Mouse (Mus musculus) myocyte (in vitro differentiated cells): ENCODE data around the gene Elmsan1. TPM values are rescaled to one million over a fixed set of nuclear protein-coding genes. Genes with fewer than 3 reads are reported as not detected.
A peak's percentile ranks its signal among the peaks of the same experiment; 100 is the strongest.

Source experiments
- H3K27me3 ChIP-seq: one replicate; pipeline ENCODE4 v1.6.1; 2011; ENCODE audit not compliant: control insufficient read depth, insufficient read depth, insufficient read length
- H3K36me3 ChIP-seq: one replicate; pipeline ENCODE4 v1.6.1; 2011; ENCODE audit not compliant: control insufficient read depth, insufficient read depth
- H3K4me2 ChIP-seq: one replicate; pipeline ENCODE4 v1.6.1; 2011; ENCODE audit warnings: low read depth, control low read depth
- H3K4me3 ChIP-seq: one replicate; pipeline ENCODE4 v1.5.1; 2011; ENCODE audit warnings: mild to moderate bottlenecking, control low read depth, moderate library complexity
- H3K79me2 ChIP-seq: one replicate; pipeline ENCODE4 v1.6.1; 2011; ENCODE audit not compliant: control insufficient read depth, insufficient read depth
- H3ac ChIP-seq: one replicate; pipeline ENCODE4 v1.6.1; 2011; ENCODE audit not compliant: control insufficient read depth, insufficient read length
- CEBPB ChIP-seq: IDR thresholded peaks from 2 replicates; pipeline ENCODE4 v1.6.1; 2011; ENCODE audit warnings: mild to moderate bottlenecking, moderate library complexity; ENCODE audit not compliant: poor library complexity, insufficient read depth, severe bottlenecking
- E2F4 ChIP-seq: IDR thresholded peaks from one replicate; pipeline ENCODE4 v1.6.1; 2011; ENCODE audit warnings: mild to moderate bottlenecking, control low read depth, moderate library complexity; ENCODE audit not compliant: insufficient read depth
- MAX ChIP-seq: IDR thresholded peaks from one replicate; pipeline ENCODE4 v1.6.1; 2011; ENCODE audit warnings: low read depth, mild to moderate bottlenecking, control low read depth
- MYOD1 ChIP-seq, 3 experiments: IDR thresholded peaks; one replicate each; pipeline ENCODE4 v1.6.1; 2011; ENCODE audit warnings: control low read depth in 2 of 3, low read depth in 2 of 3, mild to moderate bottlenecking in 2 of 3, moderate library complexity in 1 of 3; ENCODE audit not compliant: insufficient read length in 2 of 3, control insufficient read depth in 1 of 3
- MYOG ChIP-seq, 3 experiments: IDR thresholded peaks; one replicate each; pipeline ENCODE4 v1.6.1; 2011; ENCODE audit warnings: control low read depth in 2 of 3, low read depth in 2 of 3, mild to moderate bottlenecking in 2 of 3; ENCODE audit not compliant: insufficient read length in 2 of 3, control insufficient read depth in 1 of 3, insufficient read depth in 1 of 3
- POLR2A ChIP-seq: IDR thresholded peaks from one replicate; pipeline ENCODE4 v1.6.1; 2011; ENCODE audit warnings: low read depth, mild to moderate bottlenecking, control low read depth, moderate library complexity; ENCODE audit not compliant: insufficient read length
- POLR2AphosphoS2 ChIP-seq: IDR thresholded peaks from one replicate; pipeline ENCODE4 v1.6.1; 2011; ENCODE audit warnings: low read depth, control low read depth; ENCODE audit not compliant: insufficient read length
- REST ChIP-seq: IDR thresholded peaks from one replicate; pipeline ENCODE4 v1.6.1; 2011; ENCODE audit warnings: mild to moderate bottlenecking, control low read depth, moderate library complexity; ENCODE audit not compliant: insufficient read depth, insufficient read length
- SRF ChIP-seq: IDR thresholded peaks from one replicate; pipeline ENCODE4 v1.6.1; 2011; ENCODE audit warnings: low read depth; ENCODE audit not compliant: control insufficient read depth, insufficient read length
- TCF12 ChIP-seq: IDR thresholded peaks from one replicate; pipeline ENCODE4 v1.6.1; 2011; ENCODE audit warnings: mild to moderate bottlenecking, control low read depth; ENCODE audit not compliant: poor library complexity, insufficient read depth, severe bottlenecking
- TCF3 ChIP-seq: IDR thresholded peaks from one replicate; pipeline ENCODE4 v1.6.1; 2011; ENCODE audit warnings: low read depth, control low read depth; ENCODE audit not compliant: insufficient read length
- USF1 ChIP-seq: IDR thresholded peaks from one replicate; pipeline ENCODE4 v1.6.1; 2011; ENCODE audit warnings: low read depth, mild to moderate bottlenecking, control low read depth, moderate library complexity
- polyA plus RNA-seq: library from polyadenylated mRNA; unstranded; fragments of >200 nt; fragmentation: generic; extraction: Trizol; gene quantifications from one replicate; pipeline ENCODE4 v1.2.1, GENCODE M21; 2012; ENCODE audit warnings: missing spikeins

The Elmsan1 gene
- polyA plus RNA-seq, 1 experiment, result 13.7 TPM

DNA sequence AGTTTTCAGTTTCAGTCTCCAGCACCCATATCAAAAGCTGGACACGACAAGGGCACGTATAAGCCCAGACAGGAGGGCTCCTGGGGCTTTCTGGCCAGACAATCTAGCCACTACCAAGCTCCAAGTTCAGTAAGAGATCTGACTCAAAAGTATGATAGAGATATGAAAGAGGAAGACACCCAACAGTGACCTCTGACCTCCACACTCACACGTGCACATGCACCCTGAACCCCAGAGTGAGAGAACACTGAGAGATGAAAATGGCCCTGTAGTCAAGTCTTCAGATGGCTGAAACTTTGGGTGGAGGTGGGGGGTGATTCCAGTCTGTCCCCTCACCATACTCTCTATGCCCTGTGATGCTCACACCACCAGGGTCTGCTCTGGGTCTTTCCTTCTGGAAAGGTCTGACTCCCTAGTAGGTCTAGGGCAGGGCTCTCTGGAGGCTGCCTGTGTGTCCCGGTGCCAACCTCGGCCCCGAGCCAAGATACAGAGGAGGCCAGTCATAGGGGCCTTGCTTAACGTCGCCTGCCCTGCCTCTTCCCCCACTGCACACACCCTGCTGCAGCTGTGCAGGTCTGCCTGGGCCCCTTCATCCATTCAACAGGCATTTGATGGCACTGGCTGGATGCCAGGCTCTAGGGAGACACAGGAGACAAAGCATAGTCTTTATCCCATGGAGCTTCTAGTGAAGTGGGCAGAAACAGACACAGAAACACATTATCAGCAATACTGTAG, 37.8 kb downstream of the Elmsan1 start:
- peak; percentile 48 for TF ChIP-seq POLR2AphosphoS2
- peak; percentile 36 to 97 (median 90) for TF ChIP-seq MYOD1 (IDR thresholded peaks at IDR 0.05; ENCODE audit: control insufficient read depth in 1 of 3, insufficient read length in 2 of 3, low read depth in 2 of 3)
- TF ChIP-seq MAX, result no peak
- TF ChIP-seq TCF12, result peak; percentile 65
- TF ChIP-seq MYOG (IDR thresholded peaks at IDR 0.05; ENCODE audit: control insufficient read depth in 1 of 3, insufficient read depth in 1 of 3, insufficient read length in 2 of 3, low read depth in 2 of 3), result peak; percentile 42 to 98 (median 90)
- TF ChIP-seq TCF3, result peak; percentile 80
- TF ChIP-seq CEBPB, result no peak
- H3K79me2 ChIP-seq, result peaks cover 96% of the 10 kb centered on the region
- H3K27me3 ChIP-seq, result no peaks in the 10 kb centered on the region
- no peak overlapping the region for H3ac ChIP-seq
- H3K4me2 ChIP-seq, result peak overlapping the region; percentile 51
- H3K4me3 ChIP-seq, result no peak overlapping the region
- peaks cover 2% of the 10 kb centered on the region for H3K36me3 ChIP-seq

- no peak overlapping the region for H3K4me3 ChIP-seq
- H3ac ChIP-seq, result no peak overlapping the region
- no peak overlapping the region for H3K4me2 ChIP-seq
- H3K79me2 ChIP-seq, result peaks cover 91% of the 10 kb centered on the region
- no peaks in the 10 kb centered on the region for H3K27me3 ChIP-seq
- no peaks in the 10 kb centered on the region for H3K36me3 ChIP-seq
- no peak for TF ChIP-seq POLR2A
- no peak for TF ChIP-seq MYOG (IDR thresholded peaks at IDR 0.05; ENCODE audit: control insufficient read depth in 1 of 3, insufficient read depth in 1 of 3, insufficient read length in 2 of 3, low read depth in 2 of 3)
- no peak for TF ChIP-seq TCF3
- no peak for TF ChIP-seq E2F4
- TF ChIP-seq MAX, result no peak
- TF ChIP-seq USF1, result no peak
- TF ChIP-seq TCF12, result no peak
- TF ChIP-seq SRF, result no peak
Observed at GRCm38 (mm10) chr12:84180090-84180489, 38.6 kb downstream of the Elmsan1 start.

- Histone ChIP-seq H3K27me3 (no peaks in the 10 kb centered on the region), H3ac (no peak overlapping the region), H3K36me3 (no peaks in the 10 kb centered on the region), H3K4me3 (no peak overlapping the region), H3K4me2 (peak overlapping the region; percentile 32), H3K79me2 (peaks cover 91% of the 10 kb centered on the region)
- no peak for TF ChIP-seq E2F4
- TF ChIP-seq MYOG (IDR thresholded peaks at IDR 0.05; ENCODE audit: control insufficient read depth in 1 of 3, insufficient read depth in 1 of 3, insufficient read length in 2 of 3, low read depth in 2 of 3), result no peak
- no peak for TF ChIP-seq USF1
- no peak for TF ChIP-seq MYOD1 (IDR thresholded peaks at IDR 0.05; ENCODE audit: control insufficient read depth in 1 of 3, insufficient read length in 2 of 3, low read depth in 2 of 3)
- no peak for TF ChIP-seq CEBPB
- no peak for TF ChIP-seq REST
- TF ChIP-seq SRF, result no peak
- TF ChIP-seq POLR2A, result no peak
- TF ChIP-seq TCF12, result no peak
- no peak for TF ChIP-seq POLR2AphosphoS2
- no peak for TF ChIP-seq TCF3
- TF ChIP-seq MAX, result no peak
Observed at GRCm38 (mm10) chr12:84178652-84179445, 39.8 kb downstream of the Elmsan1 start.

DNA sequence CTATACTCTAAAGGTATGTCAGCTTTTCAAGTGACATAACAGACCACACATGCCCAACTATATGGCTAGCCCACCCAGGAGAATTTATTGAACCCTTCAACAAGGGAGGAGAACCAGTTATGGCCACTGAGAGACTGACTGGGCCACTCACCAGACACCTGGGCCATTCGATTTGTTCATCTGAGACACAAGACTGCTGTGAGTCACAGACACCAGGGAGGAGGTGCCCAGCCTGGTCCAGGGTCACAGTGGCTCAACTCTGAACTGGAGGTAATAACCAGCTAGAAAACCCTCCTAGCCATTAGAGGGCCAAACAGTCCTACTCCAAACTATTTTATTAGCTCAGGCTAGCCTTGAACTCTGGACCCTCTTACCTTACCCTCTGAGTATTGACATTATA, 40.6 kb downstream of the Elmsan1 start:
- TF ChIP-seq MYOD1 (IDR thresholded peaks at IDR 0.05; ENCODE audit: control insufficient read depth in 1 of 3, insufficient read length in 2 of 3, low read depth in 2 of 3) (peak in 1 of 3 experiments; percentile 4), REST (no peak)
- Histone ChIP-seq H3ac (no peak overlapping the region), H3K4me2 (peak overlapping the region; percentile 32), H3K36me3 (no peaks in the 10 kb centered on the region), H3K4me3 (no peak overlapping the region), H3K79me2 (peaks cover 87% of the 10 kb centered on the region), H3K27me3 (no peaks in the 10 kb centered on the region)
